27 mouse cellular contexts compared by ENCODE assay signal in genomic region chr6:31140593-31140992, GRCm38 (mm10).
DNase-seq lines count a peak whose midpoint lies in the region; ATAC-seq and TF ChIP-seq lines count a peak whose summit lies in the region.
"Had no signal": no experiment of that assay in that cellular context is flagged by ENCODE, and none has a peak within 500 bp of the region (broad histone marks: within the 10 kb centered on the region; RNA-seq: fewer than 3 reads in every experiment).

No protein-coding gene starts in this region.

- peaks cover 5% of the 10 kb centered on the region; the same call in 1 of the 2 replicates for H3K36me3 ChIP-seq in heart, embryonic 10.5 days
- no peaks in the 10 kb centered on the region for H3K36me3 ChIP-seq in midbrain, embryonic 11.5 days (ENCODE audit: control insufficient read depth, insufficient read depth, low read length)
- no peaks in the 10 kb centered on the region for H3K36me3 ChIP-seq in midbrain, embryonic 10.5 days
- H3K36me3 ChIP-seq: embryonic facial prominence, embryonic 13.5 days; embryonic facial prominence, embryonic 15.5 days; forebrain, embryonic 10.5 days; forebrain, embryonic 12.5 days; G1E had no signal

- H3K27me3 ChIP-seq in heart, embryonic 10.5 days (ENCODE audit: insufficient read depth, poor library complexity, severe bottlenecking) = no peaks in the 10 kb centered on the region
- H3K27me3 ChIP-seq in midbrain, embryonic 11.5 days (ENCODE audit: control insufficient read depth, insufficient read depth, low read length) = no peaks in the 10 kb centered on the region
- H3K27me3 ChIP-seq in midbrain, embryonic 10.5 days (ENCODE audit: low read depth, poor library complexity, severe bottlenecking) = no peaks in the 10 kb centered on the region
- H3K27me3 ChIP-seq: CH12.LX; embryonic facial prominence, embryonic 13.5 days; embryonic facial prominence, embryonic 15.5 days; forebrain, embryonic 12.5 days had no signal

- no peak for TF ChIP-seq CTCF in gastrocnemius, adult 2 months (IDR thresholded peaks at IDR 0.05)
- no peak for TF ChIP-seq CTCF in left cerebral cortex, adult 2 months (IDR thresholded peaks at IDR 0.05)

- WGBS in heart, embryonic 10.5 days = 73% methylated on average over 5 of the region's 5 CpGs
- 87% methylated on average over 5 of the region's 5 CpGs for WGBS in midbrain, embryonic 11.5 days
- WGBS in midbrain, embryonic 10.5 days = 84% methylated on average over 5 of the region's 5 CpGs

- DNase-seq in gastrocnemius, adult 2 months = no peak
- no peak for DNase-seq in gastrocnemius, adult 18-20 months (ENCODE audit: low spot score)
- DNase-seq in heart, embryonic 10.5 days (ENCODE audit: low spot score) = no peak
- DNase-seq in heart, postnatal 25 days (ENCODE audit: low spot score) = no peak
- no peak for DNase-seq in left cerebral cortex, adult 2 months (ENCODE audit: extremely low spot score in 1 of 2, low spot score in 2 of 2)
- DNase-seq in left cerebral cortex, postnatal 14 days (ENCODE audit: low spot score in 2 of 2) = no peak
- peak; percentile 17 for DNase-seq in midbrain, embryonic 11.5 days (ENCODE audit: low spot score, missing footprints)
- DNase-seq in midbrain, embryonic 10.5 days (ENCODE audit: low spot score) = no peak
- DNase-seq: adrenal gland, adult 2 months; adrenal gland, postnatal 10 days; adrenal gland, postnatal 25 days; B cell, adult 2 months; cerebellum, adult 11 months; cerebellum, adult 18-20 months; cerebellum, adult 8-10 months; cerebellum, adult 9-11 months; cerebellum, postnatal 36 days; embryo, embryonic 11 days had no signal

- no peak overlapping the region for H3K4me2 ChIP-seq in midbrain, embryonic 11.5 days
- H3K4me2 ChIP-seq: embryonic facial prominence, embryonic 13.5 days; embryonic facial prominence, embryonic 15.5 days; forebrain, embryonic 12.5 days had no signal

- no peak overlapping the region for H3K4me3 ChIP-seq in gastrocnemius, adult 2 months
- H3K4me3 ChIP-seq in heart, embryonic 10.5 days = no peak overlapping the region
- H3K4me3 ChIP-seq in left cerebral cortex, adult 2 months = no peak overlapping the region
- H3K4me3 ChIP-seq in midbrain, embryonic 11.5 days (ENCODE audit: low read depth, low read length) = no peak overlapping the region
- no peak overlapping the region for H3K4me3 ChIP-seq in midbrain, embryonic 10.5 days
- H3K4me3 ChIP-seq: embryonic facial prominence, embryonic 13.5 days; embryonic facial prominence, embryonic 15.5 days; erythroblast, embryonic 14.5 days; forebrain, embryonic 10.5 days; forebrain, embryonic 12.5 days had no signal

- no peak for ATAC-seq in midbrain, embryonic 11.5 days (ENCODE audit: low FRiP score)
- ATAC-seq: CD4-positive, CD25-positive, alpha-beta regulatory T cell, adult 4 months; forebrain, embryonic 14.5 days had no signal

- peak overlapping the region; percentile 69 for H3K27ac ChIP-seq in gastrocnemius, adult 2 months
- peak overlapping the region; percentile 69; the same call in 1 of the 2 replicates for H3K27ac ChIP-seq in heart, embryonic 10.5 days
- H3K27ac ChIP-seq in left cerebral cortex, adult 2 months = peak overlapping the region; percentile 15; the same call in 1 of the 2 replicates
- H3K27ac ChIP-seq in midbrain, embryonic 11.5 days (ENCODE audit: low read depth, low read length) = no peak overlapping the region
- no peak overlapping the region for H3K27ac ChIP-seq in midbrain, embryonic 10.5 days (replicated peaks)
- H3K27ac ChIP-seq: embryonic facial prominence, embryonic 13.5 days; embryonic facial prominence, embryonic 15.5 days; forebrain, embryonic 10.5 days; forebrain, embryonic 12.5 days had no signal

- H3K9me3 ChIP-seq in heart, embryonic 10.5 days = no peaks in the 10 kb centered on the region
- H3K9me3 ChIP-seq in midbrain, embryonic 11.5 days (ENCODE audit: control insufficient read depth, low read length) = no peaks in the 10 kb centered on the region
- H3K9me3 ChIP-seq in midbrain, embryonic 10.5 days (replicated peaks) = no peaks in the 10 kb centered on the region
- H3K9me3 ChIP-seq: embryonic facial prominence, embryonic 13.5 days; embryonic facial prominence, embryonic 15.5 days; forebrain, embryonic 10.5 days; forebrain, embryonic 12.5 days; G1E had no signal

- peaks cover 16% of the 10 kb centered on the region for H3K4me1 ChIP-seq in heart, embryonic 10.5 days
- no peaks in the 10 kb centered on the region for H3K4me1 ChIP-seq in midbrain, embryonic 11.5 days (ENCODE audit: control insufficient read depth, insufficient read depth, low read length)
- peaks cover 7% of the 10 kb centered on the region for H3K4me1 ChIP-seq in midbrain, embryonic 10.5 days
- H3K4me1 ChIP-seq: embryonic facial prominence, embryonic 15.5 days; forebrain, embryonic 12.5 days had no signal

- intact Hi-C loops in gastrocnemius, adult 2 months (cut with DNase I) = no loop called here
- intact Hi-C loops in heart, postnatal 25 days (cut with DNase I) = no loop called here
- intact Hi-C loops in left cerebral cortex, adult 2 months (cut with DNase I) = no loop called here
- intact Hi-C loops in left cerebral cortex, postnatal 14 days (cut with DNase I) = no loop called here

- no peak overlapping the region for H3K9ac ChIP-seq in midbrain, embryonic 11.5 days (ENCODE audit: low read length)
- H3K9ac ChIP-seq: embryonic facial prominence, embryonic 13.5 days; embryonic facial prominence, embryonic 15.5 days; forebrain, embryonic 12.5 days had no signal

Comparison
In these comparisons a context has a peak if more than half of its experiments do, and no peak if none do; other contexts are left out.
1. H3K27ac ChIP-seq: peak in gastrocnemius, adult 2 months (single experiment), heart, embryonic 10.5 days (single experiment) and left cerebral cortex, adult 2 months (single experiment); none in midbrain, embryonic 11.5 days (single experiment) and midbrain, embryonic 10.5 days (single experiment).